8 mouse cellular contexts compared by ENCODE assay signal in the genomic region with DNA sequence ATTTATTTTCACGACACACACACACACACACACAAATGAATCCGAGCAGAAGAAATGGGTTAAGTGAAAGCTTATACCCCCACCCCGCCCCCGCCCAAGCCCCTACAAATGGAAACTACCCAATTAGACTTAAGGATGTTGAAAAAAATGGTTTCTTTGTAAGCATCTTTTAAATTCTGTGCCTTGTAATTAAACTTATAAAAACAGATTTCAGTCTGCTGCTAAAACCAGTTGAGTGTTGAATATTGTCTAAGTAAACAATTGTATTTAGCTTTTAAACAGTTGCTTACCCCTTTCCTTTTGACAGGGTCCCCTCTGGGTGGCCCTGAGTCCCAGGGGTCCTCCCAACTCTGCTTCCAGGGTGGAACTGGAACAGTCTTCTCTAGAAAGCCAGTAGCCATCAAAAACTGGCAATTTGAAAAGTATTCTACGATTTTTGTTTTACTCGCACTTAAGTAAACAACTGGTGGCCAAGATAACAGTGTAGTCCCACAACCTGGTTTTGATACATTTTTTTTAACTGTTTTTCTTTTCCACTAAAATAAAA. TPM values are rescaled to one million over a fixed set of nuclear protein-coding genes. Genes with fewer than 3 reads are reported as not detected.
DNase-seq lines count a peak whose midpoint lies in the region; ATAC-seq and TF ChIP-seq lines count a peak whose summit lies in the region.

No protein-coding gene starts in this region.

- peak overlapping the region; percentile 100 for H3K27ac ChIP-seq in heart, embryonic 12.5 days (ENCODE audit: poor library complexity, severe bottlenecking)
- H3K27ac ChIP-seq in ES-E14 (ENCODE audit: insufficient read depth, low read depth, low read length, poor library complexity, severe bottlenecking) (peak overlapping the region; percentile 100; the same call in 1 of the 2 replicates), macrophage (peak overlapping the region; percentile 87)
- H3K27ac ChIP-seq in forebrain, embryonic 15.5 days (replicated peaks): peak overlapping the region; percentile 100

- WGBS in heart, embryonic 12.5 days: 15% methylated on average over 6 of the region's 6 CpGs
- 12% methylated on average over 6 of the region's 6 CpGs for WGBS in forebrain, embryonic 15.5 days
- WGBS in macrophage (ENCODE audit: missing documents): 17% methylated on average over 5 of the region's 6 CpGs

- DNase-seq in heart, postnatal 25 days (ENCODE audit: low spot score): no peak
- no peak for DNase-seq in ES-E14 (ENCODE audit: low read depth, low spot score)
- no peak for DNase-seq in gastrocnemius, postnatal 14 days
- DNase-seq in gastrocnemius, adult 18-20 months (ENCODE audit: low spot score): no peak
- DNase-seq in spleen, postnatal 4 days (ENCODE audit: low spot score in 2 of 2): no peak

- no peak for ATAC-seq in heart, embryonic 12.5 days (ENCODE audit: insufficient number of reproducible peaks, low FRiP score)
- ATAC-seq in forebrain, embryonic 15.5 days (replicated peaks): no peak

- peak overlapping the region; percentile 100 for H3K9ac ChIP-seq in heart, embryonic 12.5 days
- peak overlapping the region; percentile 94; the same call in 1 of the 2 replicates for H3K9ac ChIP-seq in ES-E14 (ENCODE audit: insufficient read depth, low read depth, low read length, poor library complexity, severe bottlenecking)
- peak overlapping the region; percentile 98 for H3K9ac ChIP-seq in forebrain, embryonic 15.5 days (replicated peaks)

- H3K36me3 ChIP-seq in heart, embryonic 12.5 days: peaks cover 26% of the 10 kb centered on the region
- H3K36me3 ChIP-seq in ES-E14 (ENCODE audit: control insufficient read depth, insufficient read depth, low read length, poor library complexity, severe bottlenecking): peaks cover 19% of the 10 kb centered on the region
- peaks cover 28% of the 10 kb centered on the region for H3K36me3 ChIP-seq in forebrain, embryonic 15.5 days
- peaks cover 42% of the 10 kb centered on the region for H3K36me3 ChIP-seq in macrophage (ENCODE audit: inconsistent target)

- 0 out of 2 replicates have a peak, but pooled peaks cover 2% of the 10 kb centered on the region for H3K4me1 ChIP-seq in heart, embryonic 12.5 days (replicated peaks)
- H3K4me1 ChIP-seq in ES-E14 (ENCODE audit: control insufficient read depth in 2 of 2, insufficient read depth in 2 of 2, low read length in 2 of 2, poor library complexity in 1 of 2): peaks cover 2 to 4% of the 10 kb centered on the region in 2 experiments; a peak in 1 of 4 replicates
- peaks cover 18% of the 10 kb centered on the region for H3K4me1 ChIP-seq in forebrain, embryonic 15.5 days

- H3K27me3 ChIP-seq in heart, embryonic 12.5 days (replicated peaks): no peaks in the 10 kb centered on the region
- H3K27me3 ChIP-seq in forebrain, embryonic 15.5 days: no peaks in the 10 kb centered on the region

- in situ Hi-C loops in ES-E14 (cut with MboI; ENCODE audit: low sequenced_read_pairs in 2 of 2, unreplicated experiment in 2 of 2): loop anchor here in 1 of 2 experiments (25.0 kb wide), 1 partner anchor 276 kb away; no protein-coding TSS in a partner anchor

- peak overlapping the region; percentile 83 for H3K4me3 ChIP-seq in heart, embryonic 12.5 days
- peak overlapping the region; percentile 73 to 84 for H3K4me3 ChIP-seq in ES-E14 (ENCODE audit: insufficient read depth in 1 of 2, low read depth in 1 of 2, low read length in 2 of 2, poor library complexity in 1 of 2, severe bottlenecking in 1 of 2)
- peak overlapping the region; percentile 77 for H3K4me3 ChIP-seq in forebrain, embryonic 15.5 days
- peak overlapping the region; percentile 62 for H3K4me3 ChIP-seq in macrophage (ENCODE audit: inconsistent target)

- H3K4me2 ChIP-seq in heart, embryonic 12.5 days: peak overlapping the region; percentile 73
- H3K4me2 ChIP-seq in forebrain, embryonic 15.5 days (replicated peaks): peak overlapping the region; percentile 49

- intact Hi-C loops in heart, postnatal 25 days (cut with DNase I): loop anchor here (5.0 to 10.0 kb wide), 2 partner anchors 136 to 768 kb away; a partner anchor contains a TSS
- intact Hi-C loops in gastrocnemius, postnatal 14 days (cut with DNase I; ENCODE audit: low total_unique reads): no loop called here

- H3K79me2 ChIP-seq in macrophage (ENCODE audit: inconsistent target): peaks cover 41% of the 10 kb centered on the region

- no peaks in the 10 kb centered on the region for H3K9me3 ChIP-seq in heart, embryonic 12.5 days (replicated peaks)
- no peaks in the 10 kb centered on the region for H3K9me3 ChIP-seq in ES-E14 (ENCODE audit: control insufficient read depth, insufficient read depth, low read depth, low read length)
- H3K9me3 ChIP-seq in forebrain, embryonic 15.5 days: no peaks in the 10 kb centered on the region

TF ChIP-seq in ES-E14, 5 proteins besides CTCF, POLR2A, EP300 and RAD21:
- no peak for TF ChIP-seq ZNF384 (IDR thresholded peaks at IDR 0.05; ENCODE audit: low read depth, low read length)
- no peak for TF ChIP-seq CHD2 (IDR thresholded peaks at IDR 0.05; ENCODE audit: low read depth, low read length)
- TF ChIP-seq ZC3H11A (IDR thresholded peaks at IDR 0.05; ENCODE audit: borderline replicate concordance, low read depth, low read length): no peak
- no peak for TF ChIP-seq MAFK (IDR thresholded peaks at IDR 0.05; ENCODE audit: insufficient read depth, low read depth, low read length)
- TF ChIP-seq HCFC1 (IDR thresholded peaks at IDR 0.05; ENCODE audit: borderline replicate concordance, insufficient read depth, low read length): no peak

RNA-seq across cellular contexts. Expression of a gene that starts 3.6 kb away (rescaled TPM):
- polyA plus RNA-seq in heart, embryonic 12.5 days (2016; fragmentation: Nextera tagmentation; extraction: Ambion mirVana): 69.6 and 73.4 TPM in 2 replicates
- total RNA-seq in heart, postnatal 25 days (2021): 10 to 100 TPM; 32.1 to 43.2 TPM
- 61.2 and 77.9 TPM in 2 replicates for total RNA-seq in ES-E14 (2012; rRNA removed)
- polyA plus RNA-seq in forebrain, embryonic 15.5 days (2015; fragmentation: Nextera tagmentation; extraction: Ambion mirVana): 66.6 and 70.4 TPM in 2 replicates
- total RNA-seq in macrophage (2018; cell fraction: chromatin; rRNA removed): 100 to 1,000 TPM in 12 of 26 experiments, 10 to 100 TPM in 11, 1 to 10 TPM in 3; 8.0 to 378 (median 60.0) TPM
- total RNA-seq in macrophage (2018; cell fraction: cytosol; rRNA removed): 100 to 1,000 TPM in 11 of 26 experiments, 10 to 100 TPM in 13, 1 to 10 TPM in 2; 7.1 to 154 (median 91.5) TPM
- total RNA-seq in macrophage (2018; cell fraction: nucleus; rRNA removed): 100 to 1,000 TPM in 9 of 26 experiments, 10 to 100 TPM in 15, 1 to 10 TPM in 2; 4.7 to 381 (median 49.8) TPM
- polyA plus RNA-seq in macrophage (2018): 43.8 to 78.6 TPM (median 54.2 TPM) in 3 replicates
- 10 to 100 TPM; 35.2 to 62.4 TPM for total RNA-seq in gastrocnemius, postnatal 14 days (2021)
- 100 to 1,000 TPM in 1 of 2 experiments, 10 to 100 TPM in 1; 38.6 to 147 TPM for total RNA-seq in gastrocnemius, adult 18-20 months (2021)
